Mouse (Mus musculus): ENCODE data around the gene Btbd9.

- TF ChIP-seq CTCF (conservative IDR thresholded peaks at IDR 0.05; ENCODE audit: low read length) (no peak), NANOG (IDR thresholded peaks at IDR 0.05; ENCODE audit: borderline replicate concordance, low read length) (no peak), POU5F1 (IDR thresholded peaks at IDR 0.05; ENCODE audit: borderline replicate concordance, low read length) (no peak)
Observed at GRCm38 (mm10) chr17:30200283-30200682, 376.0 kb downstream of the Btbd9 start.
